Comparison of ENCODE assay signal across 18 mouse cellular contexts in the genomic region with DNA sequence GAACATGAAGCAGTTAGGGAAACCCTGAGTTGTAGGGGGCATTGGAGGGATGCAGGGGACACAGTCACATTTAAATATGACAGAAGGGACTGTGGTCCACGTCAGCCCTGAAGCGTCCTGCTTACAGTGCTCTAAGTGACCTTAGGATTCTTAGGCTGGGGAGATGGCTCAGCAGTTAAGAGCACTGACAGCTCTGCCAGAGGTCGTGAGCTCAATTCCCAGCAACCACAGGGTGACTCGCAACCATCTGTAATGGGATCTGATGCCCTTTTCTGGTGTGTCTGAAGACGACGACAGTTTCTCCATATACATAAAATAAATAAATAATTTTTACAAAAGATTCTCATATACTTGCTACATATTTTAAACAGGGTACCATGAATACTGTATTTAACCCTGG. TPM values are rescaled to one million over a fixed set of nuclear protein-coding genes. Genes with fewer than 3 reads are reported as not detected.
A peak's percentile ranks its signal among the peaks of the same experiment; 100 is the strongest.
DNase-seq lines count a peak whose midpoint lies in the region; ATAC-seq and TF ChIP-seq lines count a peak whose summit lies in the region.
"Had no signal": no experiment of that assay in that cellular context is flagged by ENCODE, and none has a peak within 500 bp of the region (broad histone marks: within the 10 kb centered on the region; RNA-seq: fewer than 3 reads in every experiment).

No protein-coding gene starts in this region.

- no peak for ATAC-seq in liver, embryonic 11.5 days (replicated peaks; ENCODE audit: low FRiP score)
- no peak for ATAC-seq in midbrain, embryonic 11.5 days (ENCODE audit: low FRiP score)
- ATAC-seq: forebrain, embryonic 13.5 days; forebrain, embryonic 15.5 days; forebrain, postnatal 0 days had no signal

- H3K9me3 ChIP-seq in liver, embryonic 11.5 days (ENCODE audit: control insufficient read depth, low read length) = no peaks in the 10 kb centered on the region
- no peaks in the 10 kb centered on the region for H3K9me3 ChIP-seq in midbrain, embryonic 11.5 days (ENCODE audit: control insufficient read depth, low read length)
- H3K9me3 ChIP-seq: embryonic facial prominence, embryonic 10.5 days; embryonic facial prominence, embryonic 12.5 days; forebrain, embryonic 13.5 days; forebrain, embryonic 15.5 days; G1E had no signal

- no peak overlapping the region for H3K4me2 ChIP-seq in liver, embryonic 11.5 days
- H3K4me2 ChIP-seq in myocyte (ENCODE audit: low read depth) = peak overlapping the region; percentile 88
- H3K4me2 ChIP-seq in midbrain, embryonic 11.5 days = no peak overlapping the region
- H3K4me2 ChIP-seq: embryonic facial prominence, embryonic 12.5 days; forebrain, embryonic 13.5 days; forebrain, embryonic 15.5 days had no signal

- H3K4me1 ChIP-seq in cerebellum, adult 2 months (ENCODE audit: control insufficient read depth, insufficient read depth, low read length) = peaks cover 45% of the 10 kb centered on the region
- peaks cover 31% of the 10 kb centered on the region for H3K4me1 ChIP-seq in liver, adult 2 months (ENCODE audit: control insufficient read depth, insufficient read depth, low read length)
- H3K4me1 ChIP-seq in liver, embryonic 11.5 days (replicated peaks; ENCODE audit: control insufficient read depth, insufficient read depth, low read length) = peaks cover 19% of the 10 kb centered on the region; the same call in 1 of the 2 replicates
- H3K4me1 ChIP-seq in midbrain, embryonic 11.5 days (ENCODE audit: control insufficient read depth, insufficient read depth, low read length) = peaks cover 16% of the 10 kb centered on the region

- TF ChIP-seq CTCF in cerebellum, adult 2 months (IDR thresholded peaks at IDR 0.05; ENCODE audit: borderline replicate concordance, insufficient read depth, low read depth, low read length) = no peak
- TF ChIP-seq CTCF in liver, adult 2 months (IDR thresholded peaks at IDR 0.05; ENCODE audit: low read depth, low read length) = no peak

- H3K9ac ChIP-seq in liver, adult 2 months (ENCODE audit: low read depth, low read length) = no peak overlapping the region
- no peak overlapping the region for H3K9ac ChIP-seq in liver, embryonic 11.5 days (ENCODE audit: low read depth, low read length)
- no peak overlapping the region for H3K9ac ChIP-seq in midbrain, embryonic 11.5 days (ENCODE audit: low read length)
- H3K9ac ChIP-seq: embryonic facial prominence, embryonic 12.5 days; forebrain, embryonic 13.5 days; forebrain, embryonic 15.5 days; forebrain, postnatal 0 days had no signal

- H3K36me3 ChIP-seq in liver, adult 2 months (ENCODE audit: control insufficient read depth, insufficient read depth, low read length) = peaks cover 21% of the 10 kb centered on the region
- H3K36me3 ChIP-seq in liver, embryonic 11.5 days (ENCODE audit: control insufficient read depth, insufficient read depth, low read length) = 0 out of 2 replicates have a peak, but pooled peaks cover 2% of the 10 kb centered on the region
- peaks cover 73% of the 10 kb centered on the region for H3K36me3 ChIP-seq in myocyte (ENCODE audit: control insufficient read depth, insufficient read depth)
- peaks cover 7% of the 10 kb centered on the region for H3K36me3 ChIP-seq in midbrain, embryonic 11.5 days (ENCODE audit: control insufficient read depth, insufficient read depth, low read length)

- WGBS in cerebellum, adult 2 months = 12% methylated on average over 6 of the region's 6 CpGs
- 42% methylated on average over 6 of the region's 6 CpGs for WGBS in liver, adult 2 months
- WGBS in liver, embryonic 11.5 days = 79% methylated on average over 6 of the region's 6 CpGs
- WGBS in midbrain, embryonic 11.5 days = 88% methylated on average over 6 of the region's 6 CpGs

- TF ChIP-seq POLR2A in cerebellum, adult 2 months (IDR thresholded peaks at IDR 0.05; ENCODE audit: borderline replicate concordance, insufficient read depth, low read length) = no peak
- TF ChIP-seq POLR2A in liver, adult 2 months (IDR thresholded peaks at IDR 0.05; ENCODE audit: extremely low read depth, insufficient read depth, low read length) = no peak
- no peak for TF ChIP-seq POLR2A in myocyte (IDR thresholded peaks at IDR 0.05; ENCODE audit: insufficient read length, low read depth)

- DNase-seq in cerebellum, adult 2 months = no peak
- no peak for DNase-seq in cerebellum, adult 11 months
- peak; percentile 59 for DNase-seq in liver, adult 2 months (ENCODE audit: extremely low read depth, low read depth, low spot score)
- DNase-seq in liver, embryonic 11.5 days (ENCODE audit: low spot score) = no peak
- peak; percentile 54 for DNase-seq in NIH3T3 (ENCODE audit: low read depth)
- DNase-seq in midbrain, embryonic 11.5 days (ENCODE audit: low spot score, missing footprints) = no peak
- DNase-seq in thymus, postnatal 36 days = no peak
- DNase-seq: adrenal gland, adult 2 months; adrenal gland, postnatal 10 days; adrenal gland, postnatal 25 days; cerebellum, postnatal 10 days; forebrain, postnatal 0 days had no signal

- no peaks in the 10 kb centered on the region for H3K79me2 ChIP-seq in liver, adult 2 months (ENCODE audit: control insufficient read depth, insufficient read depth, low read length)
- H3K79me2 ChIP-seq in myocyte (ENCODE audit: control insufficient read depth, insufficient read depth) = peaks cover 84% of the 10 kb centered on the region

- H3ac ChIP-seq in myocyte (ENCODE audit: control insufficient read depth, insufficient read length) = no peak overlapping the region

- peak overlapping the region; percentile 67 for H3K27ac ChIP-seq in cerebellum, adult 2 months (ENCODE audit: insufficient read depth, low read length)
- no peak overlapping the region for H3K27ac ChIP-seq in liver, adult 2 months (replicated peaks; ENCODE audit: insufficient read depth, low read depth, low read length)
- no peak overlapping the region for H3K27ac ChIP-seq in liver, embryonic 11.5 days (ENCODE audit: low read depth, low read length)
- H3K27ac ChIP-seq in midbrain, embryonic 11.5 days (ENCODE audit: low read depth, low read length) = no peak overlapping the region
- H3K27ac ChIP-seq: embryonic facial prominence, embryonic 10.5 days; embryonic facial prominence, embryonic 12.5 days; forebrain, embryonic 13.5 days; forebrain, embryonic 15.5 days had no signal

- H3K4me3 ChIP-seq in cerebellum, adult 2 months (replicated peaks; ENCODE audit: insufficient read depth, low read depth, low read length) = peak overlapping the region; percentile 30
- H3K4me3 ChIP-seq in liver, adult 2 months (ENCODE audit: insufficient read depth, low read depth, low read length) = no peak overlapping the region
- no peak overlapping the region for H3K4me3 ChIP-seq in liver, embryonic 11.5 days (ENCODE audit: low read depth, low read length)
- H3K4me3 ChIP-seq in myocyte = peak overlapping the region; percentile 80
- no peak overlapping the region for H3K4me3 ChIP-seq in midbrain, embryonic 11.5 days (ENCODE audit: low read depth, low read length)
- H3K4me3 ChIP-seq: embryonic facial prominence, embryonic 10.5 days; embryonic facial prominence, embryonic 12.5 days; forebrain, embryonic 13.5 days; forebrain, embryonic 15.5 days had no signal

- H3K27me3 ChIP-seq in cerebellum, adult 2 months (ENCODE audit: control insufficient read depth, insufficient read depth, low read length) = no peaks in the 10 kb centered on the region
- H3K27me3 ChIP-seq in liver, adult 2 months (ENCODE audit: control insufficient read depth, insufficient read depth, low read length) = no peaks in the 10 kb centered on the region
- H3K27me3 ChIP-seq in liver, embryonic 11.5 days (replicated peaks; ENCODE audit: control insufficient read depth, insufficient read depth, low read length) = peaks cover 31% of the 10 kb centered on the region
- H3K27me3 ChIP-seq in myocyte (ENCODE audit: control insufficient read depth, insufficient read depth, insufficient read length) = no peaks in the 10 kb centered on the region
- H3K27me3 ChIP-seq in midbrain, embryonic 11.5 days (ENCODE audit: control insufficient read depth, insufficient read depth, low read length) = no peaks in the 10 kb centered on the region
- H3K27me3 ChIP-seq: embryonic facial prominence, embryonic 12.5 days; forebrain, embryonic 13.5 days; forebrain, embryonic 15.5 days had no signal

TF ChIP-seq in myocyte, 11 proteins besides CTCF, POLR2A, EP300 and RAD21:
- no peak for TF ChIP-seq REST (IDR thresholded peaks at IDR 0.05; ENCODE audit: insufficient read depth, insufficient read length)
- no peak for TF ChIP-seq TCF3 (IDR thresholded peaks at IDR 0.05; ENCODE audit: insufficient read length, low read depth)
- TF ChIP-seq MAX (IDR thresholded peaks at IDR 0.05; ENCODE audit: low read depth) = no peak
- TF ChIP-seq CEBPB (IDR thresholded peaks at IDR 0.05; ENCODE audit: insufficient read depth, poor library complexity, severe bottlenecking) = no peak
- TF ChIP-seq USF1 (IDR thresholded peaks at IDR 0.05; ENCODE audit: low read depth) = no peak
- TF ChIP-seq TCF12 (IDR thresholded peaks at IDR 0.05; ENCODE audit: insufficient read depth, poor library complexity, severe bottlenecking) = no peak
- TF ChIP-seq MYOG (IDR thresholded peaks at IDR 0.05; ENCODE audit: control insufficient read depth in 1 of 3, insufficient read depth in 1 of 3, insufficient read length in 2 of 3, low read depth in 2 of 3) = no peak
- TF ChIP-seq SRF (IDR thresholded peaks at IDR 0.05; ENCODE audit: control insufficient read depth, insufficient read length, low read depth) = no peak
- no peak for TF ChIP-seq POLR2AphosphoS2 (IDR thresholded peaks at IDR 0.05; ENCODE audit: insufficient read length, low read depth)
- TF ChIP-seq E2F4 (IDR thresholded peaks at IDR 0.05; ENCODE audit: insufficient read depth) = no peak
- no peak for TF ChIP-seq MYOD1 (IDR thresholded peaks at IDR 0.05; ENCODE audit: control insufficient read depth in 1 of 3, insufficient read length in 2 of 3, low read depth in 2 of 3)

RNA-seq across cellular contexts. Expression of gene Scd1, which starts 4.1 kb away (rescaled TPM):
- 151 and 160 TPM in 2 replicates for polyA plus RNA-seq in cerebellum, adult 2 months (2012; rRNA removed)
- 1,338 and 2,774 TPM in 2 replicates for total RNA-seq in liver, adult 2 months (2014; rRNA removed)
- 5,589 and 8,115 TPM in 2 replicates for polyA plus RNA-seq in liver, adult 2 months (2012; rRNA removed)
- 11.0 and 12.0 TPM in 2 replicates for polyA plus RNA-seq in liver, embryonic 11.5 days (2014; fragmentation: Nextera tagmentation; extraction: Ambion mirVana)
- polyA plus RNA-seq in myocyte (2012; fragmentation: generic; extraction: Trizol) = 347 TPM
- 16.0 and 17.4 TPM in 2 replicates for polyA plus RNA-seq in midbrain, embryonic 11.5 days (2014; fragmentation: Nextera tagmentation; extraction: Ambion mirVana)

Comparison
In these comparisons a context has a peak if more than half of its experiments do, and no peak if none do; other contexts are left out.
1. DNase-seq: peak in liver, adult 2 months (single experiment) and NIH3T3 (single experiment); none in cerebellum, adult 2 months (0 of 2), cerebellum, adult 11 months (single experiment), liver, embryonic 11.5 days (single experiment), midbrain, embryonic 11.5 days (single experiment) and thymus, postnatal 36 days (0 of 2).
2. RNA of gene Scd1, which starts 4.1 kb away (polyA plus RNA-seq): 5,589 to 8,115 TPM in liver, adult 2 months; 347 TPM in myocyte (single experiment), 151 to 160 TPM in cerebellum, adult 2 months, 16.0 to 17.4 TPM in midbrain, embryonic 11.5 days and 11.0 to 12.0 TPM in liver, embryonic 11.5 days; every median in the first group is over 10 times any median in the second.
3. H3K4me3 ChIP-seq: peak in cerebellum, adult 2 months (single experiment) and myocyte (single experiment); none in liver, adult 2 months (single experiment), liver, embryonic 11.5 days (single experiment) and midbrain, embryonic 11.5 days (single experiment).